ENCODE assay signal across 9 mouse cellular contexts in genomic region chr8:84198871-84199270, GRCm38 (mm10). TPM values are rescaled to one million over a fixed set of nuclear protein-coding genes. Genes with fewer than 3 reads are reported as not detected.
A peak's percentile ranks its signal among the peaks of the same experiment; 100 is the strongest.
DNase-seq lines count a peak whose midpoint lies in the region; ATAC-seq and TF ChIP-seq lines count a peak whose summit lies in the region.
"Had no signal": no experiment of that assay in that cellular context is flagged by ENCODE, and none has a peak within 500 bp of the region (broad histone marks: within the 10 kb centered on the region; RNA-seq: fewer than 3 reads in every experiment).

No protein-coding gene starts in this region.

- H3K9ac ChIP-seq in forebrain, embryonic 12.5 days, result no peak overlapping the region
- H3K9ac ChIP-seq in limb, embryonic 12.5 days (replicated peaks), result peak overlapping the region; percentile 74; the same call in 1 of the 2 replicates

- no peaks in the 10 kb centered on the region for H3K9me3 ChIP-seq in megakaryocyte, embryonic 14.5 days
- no peaks in the 10 kb centered on the region for H3K9me3 ChIP-seq in forebrain, embryonic 12.5 days
- no peaks in the 10 kb centered on the region for H3K9me3 ChIP-seq in limb, embryonic 12.5 days

- no peak for DNase-seq in cerebellum, adult 8-10 months
- DNase-seq in adipocyte (ENCODE audit: low spot score), result no peak
- no peak for DNase-seq in spleen, adult 12 weeks (ENCODE audit: low spot score)

- H3K4me1 ChIP-seq in megakaryocyte, embryonic 14.5 days, result peaks cover 68% of the 10 kb centered on the region
- H3K4me1 ChIP-seq in forebrain, embryonic 12.5 days, result peaks cover 62% of the 10 kb centered on the region
- peaks cover 57% of the 10 kb centered on the region for H3K4me1 ChIP-seq in limb, embryonic 12.5 days (replicated peaks)
- peaks cover 26% of the 10 kb centered on the region for H3K4me1 ChIP-seq in small intestine, adult 2 months (ENCODE audit: control insufficient read depth, insufficient read depth, insufficient read length, low read length)

- peaks cover 19% of the 10 kb centered on the region for H3K36me3 ChIP-seq in megakaryocyte, embryonic 14.5 days (replicated peaks; ENCODE audit: low read length)
- no peaks in the 10 kb centered on the region for H3K36me3 ChIP-seq in forebrain, embryonic 12.5 days (replicated peaks)
- H3K36me3 ChIP-seq in limb, embryonic 12.5 days, result no peaks in the 10 kb centered on the region
- no peaks in the 10 kb centered on the region for H3K36me3 ChIP-seq in small intestine, adult 2 months (ENCODE audit: control insufficient read depth, insufficient read depth, low read length)

- TF ChIP-seq POLR2A in small intestine, adult 2 months (IDR thresholded peaks at IDR 0.05; ENCODE audit: low read depth, low read length), result no peak

- H3K27ac ChIP-seq in forebrain, embryonic 12.5 days, result peak overlapping the region; percentile 93
- peak overlapping the region; percentile 99 for H3K27ac ChIP-seq in limb, embryonic 12.5 days
- H3K27ac ChIP-seq in small intestine, adult 2 months (ENCODE audit: insufficient read depth, low read depth, low read length), result peak overlapping the region; percentile 67

- H3K4me3 ChIP-seq in megakaryocyte, embryonic 14.5 days (replicated peaks), result peak overlapping the region; percentile 94
- H3K4me3 ChIP-seq in forebrain, embryonic 12.5 days (replicated peaks), result no peak overlapping the region
- H3K4me3 ChIP-seq in limb, embryonic 12.5 days (replicated peaks), result peak overlapping the region; percentile 54; the same call in 1 of the 2 replicates
- no peak overlapping the region for H3K4me3 ChIP-seq in small intestine, adult 2 months (ENCODE audit: low read depth, low read length)

- 18% methylated on average over 4 of the region's 4 CpGs for WGBS in forebrain, embryonic 12.5 days
- WGBS in limb, embryonic 12.5 days, result 22% methylated on average over 4 of the region's 4 CpGs
- 59% methylated on average over 4 of the region's 4 CpGs for WGBS in small intestine, adult 2 months

- H3K27me3 ChIP-seq in megakaryocyte, embryonic 14.5 days (replicated peaks), result no peaks in the 10 kb centered on the region
- peaks cover 22% of the 10 kb centered on the region; the same call in 1 of the 2 replicates for H3K27me3 ChIP-seq in forebrain, embryonic 12.5 days
- H3K27me3 ChIP-seq in limb, embryonic 12.5 days, result no peaks in the 10 kb centered on the region
- no peaks in the 10 kb centered on the region for H3K27me3 ChIP-seq in small intestine, adult 2 months (ENCODE audit: control insufficient read depth, insufficient read depth, low read length)

- no peak for ATAC-seq in megakaryocyte, adult 5-6 weeks (ENCODE audit: poor library complexity, severe bottlenecking)
- no peak for ATAC-seq in forebrain, embryonic 12.5 days (ENCODE audit: low FRiP score)
- no peak for ATAC-seq in limb, embryonic 12.5 days (ENCODE audit: insufficient number of reproducible peaks, insufficient read depth, low FRiP score, low TSS enrichment, low read depth)

- no peak for TF ChIP-seq CTCF in small intestine, adult 2 months (IDR thresholded peaks at IDR 0.05; ENCODE audit: extremely low read depth, insufficient read length, insufficient replicate concordance, low read depth, low read length)

- peak overlapping the region; percentile 62 for H3K4me2 ChIP-seq in forebrain, embryonic 12.5 days
- peak overlapping the region; percentile 97 for H3K4me2 ChIP-seq in limb, embryonic 12.5 days

RNA-seq across cellular contexts. Expression of gene Nanos3, which starts 13.9 kb away (rescaled TPM):
- 0.87 TPM in 1 of 2 replicates, not detected in the other for polyA plus RNA-seq in megakaryocyte, embryonic 14.5 days (2012; ENCODE audit: insufficient read depth, low replicate concordance)
- total RNA-seq in megakaryocyte, adult 5-6 weeks (2015), result not detected in 2 replicates
- not detected in 2 replicates for total RNA-seq in megakaryocyte, adult 5-6 weeks (2017)
- 5.9 and 6.0 TPM in 2 replicates for polyA plus RNA-seq in forebrain, embryonic 12.5 days (2016; fragmentation: Nextera tagmentation; extraction: Ambion mirVana)
- polyA plus RNA-seq in limb, embryonic 12.5 days (2016; fragmentation: Nextera tagmentation; extraction: Ambion mirVana), result 3.3 and 5.5 TPM in 2 replicates
- 0.22 and 0.62 TPM in 2 replicates for polyA plus RNA-seq in small intestine, adult 2 months (2012; rRNA removed)
- total RNA-seq: neutrophil, adult 5-6 weeks had no signal

RNA-seq across cellular contexts. Expression of gene Zswim4, which starts 38.0 kb away (rescaled TPM):
- 14.1 and 16.0 TPM in 2 replicates for polyA plus RNA-seq in megakaryocyte, embryonic 14.5 days (2012; ENCODE audit: insufficient read depth, low replicate concordance)
- 6.2 and 6.5 TPM in 2 replicates for total RNA-seq in megakaryocyte, adult 5-6 weeks (2015)
- 8.9 and 9.4 TPM in 2 replicates for total RNA-seq in megakaryocyte, adult 5-6 weeks (2017)
- 47.7 and 53.4 TPM in 2 replicates for polyA plus RNA-seq in forebrain, embryonic 12.5 days (2016; fragmentation: Nextera tagmentation; extraction: Ambion mirVana)
- 33.1 and 34.3 TPM in 2 replicates for polyA plus RNA-seq in limb, embryonic 12.5 days (2016; fragmentation: Nextera tagmentation; extraction: Ambion mirVana)
- 8.1 and 30.0 TPM in 2 replicates for polyA plus RNA-seq in small intestine, adult 2 months (2012; rRNA removed)

RNA-seq across cellular contexts. Expression of gene D8Ertd738e, which starts 50.6 kb away (rescaled TPM):
- 80.4 and 326 TPM in 2 replicates for polyA plus RNA-seq in megakaryocyte, embryonic 14.5 days (2012; ENCODE audit: insufficient read depth, low replicate concordance)
- total RNA-seq in megakaryocyte, adult 5-6 weeks (2015), result 169 and 188 TPM in 2 replicates
- 99.7 and 113 TPM in 2 replicates for total RNA-seq in megakaryocyte, adult 5-6 weeks (2017)
- 267 and 271 TPM in 2 replicates for polyA plus RNA-seq in forebrain, embryonic 12.5 days (2016; fragmentation: Nextera tagmentation; extraction: Ambion mirVana)
- polyA plus RNA-seq in limb, embryonic 12.5 days (2016; fragmentation: Nextera tagmentation; extraction: Ambion mirVana), result 338 and 352 TPM in 2 replicates
- 46.2 and 63.5 TPM in 2 replicates for polyA plus RNA-seq in small intestine, adult 2 months (2012; rRNA removed)

RNA-seq across cellular contexts. Expression of gene 4930432K21Rik, which starts 51.0 kb away (rescaled TPM):
- 0.72 TPM in 1 of 2 replicates, not detected in the other for polyA plus RNA-seq in megakaryocyte, embryonic 14.5 days (2012; ENCODE audit: insufficient read depth, low replicate concordance)
- 0.07 and 0.09 TPM in 2 replicates for total RNA-seq in megakaryocyte, adult 5-6 weeks (2015)
- 0.37 and 1.8 TPM in 2 replicates for total RNA-seq in megakaryocyte, adult 5-6 weeks (2017)
- polyA plus RNA-seq in forebrain, embryonic 12.5 days (2016; fragmentation: Nextera tagmentation; extraction: Ambion mirVana), result 2.1 and 2.3 TPM in 2 replicates
- polyA plus RNA-seq in limb, embryonic 12.5 days (2016; fragmentation: Nextera tagmentation; extraction: Ambion mirVana), result 1.6 TPM in 2 replicates
- polyA plus RNA-seq in small intestine, adult 2 months (2012; rRNA removed), result 0.05 and 0.22 TPM in 2 replicates

RNA-seq across cellular contexts. Expression of gene Cc2d1a, which starts 51.1 kb away (rescaled TPM):
- 28.0 and 32.7 TPM in 2 replicates for polyA plus RNA-seq in megakaryocyte, embryonic 14.5 days (2012; ENCODE audit: insufficient read depth, low replicate concordance)
- total RNA-seq in megakaryocyte, adult 5-6 weeks (2015), result 9.0 and 12.9 TPM in 2 replicates
- total RNA-seq in megakaryocyte, adult 5-6 weeks (2017), result 5.8 and 9.8 TPM in 2 replicates
- 17.7 and 20.4 TPM in 2 replicates for polyA plus RNA-seq in forebrain, embryonic 12.5 days (2016; fragmentation: Nextera tagmentation; extraction: Ambion mirVana)
- 26.2 and 28.7 TPM in 2 replicates for polyA plus RNA-seq in limb, embryonic 12.5 days (2016; fragmentation: Nextera tagmentation; extraction: Ambion mirVana)
- 21.0 and 50.8 TPM in 2 replicates for polyA plus RNA-seq in small intestine, adult 2 months (2012; rRNA removed)

Comparison
In these comparisons a context has a peak if more than half of its experiments do, and no peak if none do; other contexts are left out.
1. H3K4me3 ChIP-seq: peak in megakaryocyte, embryonic 14.5 days (single experiment) and limb, embryonic 12.5 days (single experiment); none in forebrain, embryonic 12.5 days (single experiment) and small intestine, adult 2 months (single experiment).
2. Peak in every context shown above with its lines, with median percentiles within 50 percentile points of each other: H3K27ac ChIP-seq.